Mouse (Mus musculus) cerebellum, postnatal 36 days (tissue): ENCODE data around the gene Tns2.
"Not testable (repeated sequence)": the region's sequence is repeated elsewhere in the genome, so short reads cannot be mapped to it uniquely, and the experiment has no call there.

Experiments used
- DNase-seq, 2 experiments: peaks; one replicate each; pipeline ENCODE4 v3.0.0; 2021 to 2022; ENCODE audit warnings: mixed read lengths in 2 of 2

The Tns2 gene

GRCm38 (mm10) chr15:102100161-102100981, at the start of gene Tns2:
Gene Tns2 (plus strand): TSS chr15:102100413.
- DNase-seq = peak in 1 of 2 experiments; percentile 68

- peak; percentile 43 to 51 for DNase-seq
Measured at GRCm38 (mm10) chr15:102051920-102052683, 48.1 kb upstream of the Tns2 start.

- no peak for DNase-seq
Measured at GRCm38 (mm10) chr15:102056495-102057174, 43.6 kb upstream of the Tns2 start.

- DNase-seq = peak; percentile 91 to 92
Measured at GRCm38 (mm10) chr15:102065661-102066325, 34.4 kb upstream of the Tns2 start.

GRCm38 (mm10) chr15:102070476-102071467, 29.4 kb upstream of the Tns2 start:
- no peak for DNase-seq

- no peak for DNase-seq
Measured at GRCm38 (mm10) chr15:102072963-102073558, 27.2 kb upstream of the Tns2 start.

GRCm38 (mm10) chr15:102073559-102074069, 26.6 kb upstream of the Tns2 start, which contains the start of gene Eif4b:
Gene Eif4b (plus strand): TSS chr15:102073773.
- peak; percentile 99 for DNase-seq

GRCm38 (mm10) chr15:102074070-102074731, 26.0 kb upstream of the Tns2 start:
- peak; percentile 50 to 60 for DNase-seq

GRCm38 (mm10) chr15:102074876-102075585, 25.2 kb upstream of the Tns2 start:
- DNase-seq = no peak

- DNase-seq = no peak
Measured at GRCm38 (mm10) chr15:102077111-102077677, 23.0 kb upstream of the Tns2 start.

- DNase-seq = no peak
Measured at GRCm38 (mm10) chr15:102079221-102079620, 21.0 kb upstream of the Tns2 start.

GRCm38 (mm10) chr15:102079924-102080323, 20.3 kb upstream of the Tns2 start:
- not testable (repeated sequence) for DNase-seq

GRCm38 (mm10) chr15:102080429-102080828, 19.8 kb upstream of the Tns2 start:
- DNase-seq = no peak

GRCm38 (mm10) chr15:102082148-102082547, 18.1 kb upstream of the Tns2 start:
- DNase-seq = no peak

- DNase-seq = no peak
Measured at GRCm38 (mm10) chr15:102083028-102083427, 17.2 kb upstream of the Tns2 start.

GRCm38 (mm10) chr15:102089914-102090585, 10.2 kb upstream of the Tns2 start:
- DNase-seq = no peak

- DNase-seq = no peak
Measured at GRCm38 (mm10) chr15:102091063-102091679, 9.0 kb upstream of the Tns2 start.

- DNase-seq = no peak
Measured at GRCm38 (mm10) chr15:102091688-102092087, 8.5 kb upstream of the Tns2 start.
